Mouse (Mus musculus): ENCODE measurements around the gene Sox11.
A peak's percentile ranks its signal among the peaks of the same experiment; 100 is the strongest.

The Sox11 gene

DNA sequence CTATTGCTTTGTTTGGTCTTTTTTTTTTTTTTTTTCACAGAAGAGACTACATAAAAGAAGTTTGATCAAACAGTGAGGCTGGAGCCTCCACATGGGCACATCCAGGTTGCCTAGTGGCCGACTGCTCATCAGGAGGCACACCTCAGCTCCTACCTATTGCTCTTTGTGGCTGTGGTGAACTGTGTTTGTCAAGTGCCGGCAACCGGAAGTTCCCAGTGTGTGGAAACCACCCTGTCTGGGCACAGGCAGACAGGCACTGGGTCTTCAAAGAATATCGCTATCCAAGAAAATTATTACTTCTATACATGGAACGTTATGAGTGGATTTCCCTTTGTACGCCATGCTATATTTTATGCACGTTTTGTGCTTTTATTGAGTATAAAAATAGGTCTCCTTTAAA lies 6.0 kb downstream of the Sox11 start:
- DNase-seq (ENCODE audit: low spot score): no peak

GRCm38 (mm10) chr12:27335356-27336055 lies 6.9 kb downstream of the Sox11 start:
- peak; percentile 37 for DNase-seq (ENCODE audit: low spot score)

DNA sequence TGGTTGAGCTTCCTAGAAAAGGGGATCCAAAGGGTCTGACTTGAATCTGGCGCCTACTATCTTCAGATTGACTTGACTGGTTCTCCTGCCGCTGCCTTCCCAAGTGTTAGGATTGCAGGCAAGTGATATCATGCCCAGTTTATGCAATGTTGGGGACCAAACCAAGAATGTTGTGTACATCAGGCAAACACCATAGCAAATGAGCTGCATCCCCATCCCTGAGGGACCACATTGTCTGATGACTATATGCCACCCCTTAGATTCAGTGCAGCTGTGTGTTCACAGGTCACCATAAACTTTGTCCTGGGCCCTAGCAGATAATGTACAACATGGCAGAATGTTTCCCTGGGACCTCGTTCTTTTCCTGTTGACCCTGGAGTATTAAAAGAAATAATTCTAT lies 8.8 kb downstream of the Sox11 start:
- DNase-seq (ENCODE audit: low spot score): no peak

GRCm38 (mm10) chr12:27323423-27323822 lies 19.0 kb downstream of the Sox11 start:
- no peak for DNase-seq (ENCODE audit: low spot score)

DNA sequence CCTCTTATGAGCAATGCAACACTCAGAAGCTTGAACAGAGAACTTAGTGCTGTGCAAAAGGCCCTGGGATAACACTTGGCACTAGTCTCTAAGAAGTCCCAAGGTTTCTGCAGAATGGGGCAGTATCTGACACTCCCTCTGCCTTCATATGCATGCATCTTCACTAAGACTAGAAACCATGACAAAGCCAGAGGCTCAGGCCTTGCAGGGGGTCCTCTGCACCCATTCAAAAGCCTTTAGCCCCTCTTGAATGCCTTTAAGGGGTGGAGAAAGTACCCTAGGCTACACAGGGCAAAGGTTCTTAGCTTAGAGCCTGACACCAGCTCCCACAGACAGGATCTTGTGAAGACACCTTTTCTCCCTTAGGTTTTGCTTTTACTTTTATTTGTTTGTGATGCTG lies 21.7 kb downstream of the Sox11 start:
- DNase-seq (ENCODE audit: low spot score): no peak

DNA sequence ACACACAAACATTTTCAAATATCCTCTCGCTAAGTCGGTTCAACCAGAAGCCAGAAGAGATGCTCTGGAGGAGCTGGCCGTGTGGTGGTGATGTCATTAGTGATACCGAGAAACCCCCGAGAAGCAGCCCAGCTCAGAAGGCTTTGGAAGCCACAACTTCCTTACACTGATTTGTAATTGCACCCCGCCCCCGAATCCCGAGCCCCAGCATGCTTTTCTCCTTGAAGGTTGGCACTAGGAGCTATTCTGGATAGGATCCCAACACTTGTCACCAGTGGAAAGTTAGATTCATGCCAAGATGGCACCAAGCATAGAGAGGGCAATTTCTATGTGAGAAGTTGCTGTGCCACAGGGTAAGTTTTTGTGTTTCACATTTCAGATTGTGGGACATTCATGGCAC lies 29.4 kb downstream of the Sox11 start:
- no peak for DNase-seq (ENCODE audit: low spot score)

GRCm38 (mm10) chr12:27311854-27312466 lies 30.4 kb downstream of the Sox11 start:
- DNase-seq (ENCODE audit: low spot score): peak; percentile 40

- peak; percentile 41 for DNase-seq (ENCODE audit: low spot score)
Measured at GRCm38 (mm10) chr12:27311316-27311832, 31.0 kb downstream of the Sox11 start.

DNA sequence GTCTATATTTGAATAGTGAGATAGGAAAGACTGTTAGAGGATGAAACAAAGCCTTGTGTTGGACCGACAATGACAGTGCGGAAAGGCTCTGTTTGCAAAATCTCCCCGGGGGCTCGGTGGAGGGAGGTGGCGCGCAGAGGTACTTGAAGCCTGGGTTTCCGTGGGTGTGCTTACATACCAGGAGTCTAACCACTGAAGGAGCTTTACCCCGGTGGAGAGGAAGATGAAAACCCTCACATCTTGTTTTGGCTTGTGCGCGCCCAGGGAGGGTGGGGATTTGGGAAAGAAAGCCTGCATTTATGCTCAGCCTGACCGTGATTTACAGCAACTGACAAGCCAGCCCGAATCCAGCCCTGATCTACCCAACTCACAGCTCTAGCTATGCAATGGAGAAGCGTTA lies 31.7 kb downstream of the Sox11 start:
- DNase-seq (ENCODE audit: low spot score): no peak

DNA sequence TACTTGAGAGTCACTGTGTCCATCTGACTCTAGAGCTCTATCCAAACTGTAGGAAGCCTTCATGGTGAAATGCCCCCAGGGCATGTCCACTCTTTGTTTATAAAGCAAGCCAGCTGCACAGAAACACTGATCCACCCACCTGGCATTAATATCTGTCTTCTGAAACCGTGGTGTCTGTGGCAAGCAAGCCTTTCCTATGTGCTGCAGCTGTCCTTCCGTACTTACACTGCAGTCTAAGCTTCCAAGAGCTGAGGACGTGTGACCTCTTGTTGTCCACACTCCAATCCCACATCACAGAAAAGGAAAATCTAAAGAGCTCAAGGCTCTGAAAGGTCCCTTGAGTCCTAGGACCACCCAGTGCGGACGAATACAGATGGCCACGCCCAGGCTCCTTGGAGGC lies 32.4 kb downstream of the Sox11 start:
- no peak for DNase-seq (ENCODE audit: low spot score)

- DNase-seq (ENCODE audit: low spot score): peak; percentile 19
Measured at GRCm38 (mm10) chr12:27304713-27305437, 37.5 kb downstream of the Sox11 start.

- no peak for DNase-seq (ENCODE audit: low spot score)
Measured at GRCm38 (mm10) chr12:27303190-27303589, 39.2 kb downstream of the Sox11 start.

DNA sequence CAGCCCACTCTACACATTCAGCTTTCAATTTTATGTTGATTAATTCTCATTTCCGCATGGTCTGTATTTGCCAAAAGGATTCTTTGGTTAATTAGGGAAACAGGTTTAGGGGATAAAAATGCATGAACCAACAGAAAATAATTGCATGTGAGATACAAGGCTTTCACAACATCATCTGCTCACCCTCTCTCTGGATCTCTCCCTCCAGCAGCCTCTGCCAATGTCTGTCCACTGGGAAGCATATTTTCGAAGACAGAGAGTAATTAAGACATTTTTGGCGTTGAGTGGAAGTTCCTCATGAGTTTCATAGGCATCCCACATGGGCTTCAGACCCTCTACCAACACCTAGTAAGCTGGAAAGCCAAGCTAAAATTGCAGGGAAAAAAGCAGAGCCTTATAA lies 43.7 kb downstream of the Sox11 start:
- no peak for DNase-seq (ENCODE audit: low spot score)

- DNase-seq (ENCODE audit: low spot score): peak; percentile 39
Measured at GRCm38 (mm10) chr12:27294191-27294590, 48.2 kb downstream of the Sox11 start.

DNA sequence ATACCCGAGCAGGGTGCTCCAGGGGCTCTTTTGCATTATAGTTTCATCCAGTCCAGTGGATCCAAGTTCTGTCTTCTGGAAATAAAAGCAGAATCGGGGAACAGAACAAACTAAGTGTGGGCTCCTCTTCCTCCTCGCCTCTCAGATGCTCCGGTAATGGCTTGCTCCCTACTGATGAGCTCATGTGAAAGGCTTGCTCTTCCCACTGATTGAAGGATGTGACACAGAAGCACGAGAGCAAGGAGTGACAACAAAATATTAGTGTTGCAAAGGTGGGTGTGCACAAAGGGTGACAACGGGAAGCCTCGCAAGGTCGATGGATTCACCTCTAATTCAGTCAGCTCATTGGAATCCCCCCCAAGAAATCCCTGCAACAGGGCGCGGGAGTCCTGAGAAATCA lies 48.6 kb downstream of the Sox11 start:
- no peak for DNase-seq (ENCODE audit: low spot score)

DNA sequence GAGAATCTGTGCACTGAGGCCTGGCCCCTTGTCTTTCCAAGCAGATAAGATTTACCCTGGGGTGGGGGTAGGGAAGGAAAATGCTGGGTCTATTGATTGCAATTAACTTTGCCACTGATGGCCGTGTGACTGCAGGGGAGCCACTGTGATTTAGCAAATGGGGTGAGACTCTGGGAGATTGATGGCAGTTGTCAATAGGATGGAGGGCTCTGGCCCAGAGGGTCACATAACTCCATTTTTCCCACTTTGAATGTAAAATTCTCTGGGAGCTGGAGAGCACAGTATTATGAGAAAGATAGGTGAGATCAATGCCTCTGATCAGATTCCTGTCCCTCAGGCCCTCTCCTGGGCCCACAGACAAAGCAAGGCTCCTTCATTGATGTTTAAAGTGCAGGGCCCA lies 49.2 kb downstream of the Sox11 start:
- DNase-seq (ENCODE audit: low spot score): no peak
